Mouse (Mus musculus) embryonic facial prominence, embryonic 12.5 days (tissue): Measurements from ENCODE around the gene Cnep1r1. TPM values are rescaled to one million over a fixed set of nuclear protein-coding genes. Genes with fewer than 3 reads are reported as not detected.

ENCODE experiments used
- microRNA-seq: library from miRNA; unstranded; fragments of <30 nt; microRNA quantifications from one replicate; pipeline ENCODE4, GENCODE M21; 2017
- polyA plus RNA-seq: library from polyadenylated mRNA; unstranded; fragments of >200 nt; fragmentation: Nextera tagmentation; extraction: Ambion mirVana; gene quantifications from 2 replicates; pipeline ENCODE4 v1.2.1, GENCODE M21; 2016

The Cnep1r1 gene
- polyA plus RNA-seq, 1 experiment from 2014 or later, result 62.4 TPM

Small RNAs within 50 kb of the gene (microRNA-seq; reads per million reads assigned to microRNA genes)
- gene Mir7071, result 0.73 reads per million

Other genes with a start within 250 kb of the Cnep1r1 start
- gene Zfp423, start 159.2 kb upstream of the Cnep1r1 start, polyA plus RNA-seq, result 33.5 and 36.5 TPM in 2 replicates
- gene Heatr3, start 19.1 kb downstream of the Cnep1r1 start, polyA plus RNA-seq, result 60.6 and 64.9 TPM in 2 replicates
- gene Tent4b, start 80.4 kb downstream of the Cnep1r1 start, polyA plus RNA-seq, result 11.9 and 12.9 TPM in 2 replicates
- 4.0 and 4.1 TPM in 2 replicates for gene Adcy7, start 153.6 kb downstream of the Cnep1r1 start, polyA plus RNA-seq
- gene Brd7, start 243.4 kb downstream of the Cnep1r1 start, polyA plus RNA-seq, result 92.7 and 94.5 TPM in 2 replicates